Mouse (Mus musculus) forebrain, embryonic 12.5 days (tissue): ENCODE data around the gene Olfr893. TPM values are rescaled to one million over a fixed set of nuclear protein-coding genes. Genes with fewer than 3 reads are reported as not detected.
"Not testable (repeated sequence)": the region's sequence is repeated elsewhere in the genome, so short reads cannot be mapped to it uniquely, and the experiment has no call there.

ENCODE experiments used
- ATAC-seq: fragments of 200-750 bp; cut with Nextera tagmentation; 2 replicates; pipeline ENCODE4 v1.8.0; 2017; ENCODE audit warnings: moderate TSS enrichment; ENCODE audit not compliant: low FRiP score
- H3K27ac ChIP-seq: fragments of 300-500 bp; sonication (generic); 2 replicates; pipeline ENCODE4 v1.5.1; 2016; ENCODE audit warnings: mild to moderate bottlenecking
- H3K27me3 ChIP-seq: fragments of 300-500 bp; sonication (generic); 2 replicates; pipeline ENCODE4 v1.6.1; 2016; ENCODE audit warnings: mild to moderate bottlenecking
- H3K36me3 ChIP-seq: fragments of 300-500 bp; sonication (generic); replicated peaks from 2 replicates; pipeline ENCODE4 v1.6.1; 2016; ENCODE audit warnings: mild to moderate bottlenecking
- H3K4me1 ChIP-seq: fragments of 300-500 bp; sonication (generic); 2 replicates; pipeline ENCODE4 v1.6.1; 2016
- H3K4me2 ChIP-seq: fragments of 300-500 bp; sonication (generic); 2 replicates; pipeline ENCODE4 v1.6.1; 2016; ENCODE audit warnings: mild to moderate bottlenecking, moderate library complexity
- H3K4me3 ChIP-seq: fragments of 300-500 bp; sonication (generic); replicated peaks from 2 replicates; pipeline ENCODE4 v1.5.1; 2016; ENCODE audit warnings: mild to moderate bottlenecking
- H3K9ac ChIP-seq: fragments of 300-500 bp; sonication (generic); 2 replicates; pipeline ENCODE4 v1.6.1; 2016; ENCODE audit warnings: mild to moderate bottlenecking
- H3K9me3 ChIP-seq: fragments of 300-500 bp; sonication (generic); 2 replicates; pipeline ENCODE4 v1.6.1; 2016
- WGBS: fragments of 180-500 bp; shearing (Covaris S2); methylation state at CpG from one replicate; pipeline ENCODE4 v1.1.7; 2016; 5-methylcytosine and 5-hydroxymethylcytosine counted together
- polyA plus RNA-seq: library from polyadenylated mRNA; unstranded; fragments of >200 nt; fragmentation: Nextera tagmentation; extraction: Ambion mirVana; gene quantifications from 2 replicates; pipeline ENCODE4 v1.2.1, GENCODE M21; 2016

The Olfr893 gene
- polyA plus RNA-seq: not detected in 2 replicates

GRCm38 (mm10) chr9:38208065-38208464 lies at the start of gene Olfr893:
Gene Olfr893 (plus strand): TSS chr9:38208365.
- Histone ChIP-seq H3K9ac (no peak within 1 kb of the TSS), H3K27ac (no peak within 1 kb of the TSS), H3K27me3 (no peaks in the 10 kb centered on the region), H3K4me3 (no peak within 1 kb of the TSS), H3K9me3 (no peaks in the 10 kb centered on the region), H3K4me1 (no peaks in the 10 kb centered on the region), H3K4me2 (no peak within 1 kb of the TSS), H3K36me3 (no peaks in the 10 kb centered on the region)
- 87% methylated on average over 3 of the region's 3 CpGs for WGBS
- ATAC-seq: no peak

DNA sequence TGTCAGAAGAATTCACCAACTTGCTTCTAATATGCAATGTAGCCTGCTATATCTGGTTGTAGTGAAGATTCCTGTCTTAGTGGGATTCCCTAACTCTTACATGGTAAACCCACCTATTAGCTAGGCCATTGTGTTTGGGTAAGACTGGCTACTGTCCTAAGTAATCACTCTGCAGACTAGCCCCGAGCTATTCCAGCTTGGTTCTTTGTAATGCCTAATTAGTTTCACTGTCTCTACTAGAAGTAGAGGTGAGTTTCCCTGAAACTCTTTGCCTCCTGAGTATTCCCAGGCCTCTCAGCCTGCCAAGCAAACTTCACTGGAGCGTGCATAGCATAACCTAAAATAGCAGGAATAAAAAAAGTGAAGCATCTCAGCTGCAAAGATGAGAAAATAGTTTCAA lies 39.8 kb upstream of the Olfr893 start:
- not testable (repeated sequence) for H3K27ac ChIP-seq, H3K27me3 ChIP-seq, H3K4me1 ChIP-seq, ATAC-seq, H3K9ac ChIP-seq, H3K36me3 ChIP-seq, H3K4me2 ChIP-seq, H3K9me3 ChIP-seq, H3K4me3 ChIP-seq
- 56% methylated on average over 2 of the region's 2 CpGs for WGBS

- 81% methylated on average over 1 of the region's 1 CpGs for WGBS
- Histone ChIP-seq H3K4me2 (no peak within 1 kb of the TSS), H3K9me3 (no peaks in the 10 kb centered on the region), H3K9ac (no peak within 1 kb of the TSS), H3K4me1 (no peaks in the 10 kb centered on the region), H3K27ac (no peak within 1 kb of the TSS), H3K36me3 (no peaks in the 10 kb centered on the region), H3K4me3 (no peak within 1 kb of the TSS), H3K27me3 (no peaks in the 10 kb centered on the region)
- ATAC-seq: no peak
Measured at GRCm38 (mm10) chr9:38180721-38181120, 27.4 kb upstream of the Olfr893 start, which contains the start of gene Olfr891. Gene Olfr891 (minus strand): TSS chr9:38180821.

- H3K4me3 ChIP-seq: no peak within 1 kb of the TSS
- H3K9me3 ChIP-seq: no peaks in the 10 kb centered on the region
- no peak within 1 kb of the TSS for H3K4me2 ChIP-seq
- ATAC-seq: no peak
- H3K36me3 ChIP-seq: no peaks in the 10 kb centered on the region
- H3K4me1 ChIP-seq: no peaks in the 10 kb centered on the region
- H3K27ac ChIP-seq: no peak within 1 kb of the TSS
- no peak within 1 kb of the TSS for H3K9ac ChIP-seq
- no peaks in the 10 kb centered on the region for H3K27me3 ChIP-seq
Measured at GRCm38 (mm10) chr9:38217755-38218154, 9.6 kb downstream of the Olfr893 start, which contains the start of gene Olfr894. Gene Olfr894 (plus strand): TSS chr9:38218055.

DNA sequence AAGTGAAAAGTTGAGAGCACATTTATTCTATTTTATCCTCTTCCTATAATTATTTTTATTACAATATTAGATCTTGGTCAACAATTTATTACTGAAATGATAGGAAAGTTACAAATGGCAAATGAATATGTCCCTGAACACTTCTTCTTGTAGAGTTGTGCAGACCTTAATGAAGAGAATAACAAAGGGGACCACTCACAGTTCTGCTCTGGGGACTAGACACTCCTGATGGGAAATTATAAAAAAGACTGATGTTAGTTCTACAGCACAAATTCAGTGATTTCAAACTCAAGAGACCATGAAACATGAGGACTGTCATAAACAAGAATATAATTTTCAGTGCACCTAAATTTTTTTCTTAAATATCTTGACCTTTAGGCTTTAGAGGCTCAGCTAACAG lies 44.3 kb downstream of the Olfr893 start, which contains the start of gene Olfr143:
Gene Olfr143 (plus strand): TSS at position 301 of the 400 bp plus-strand sequence.
- Histone ChIP-seq H3K27ac (no peak within 1 kb of the TSS), H3K27me3 (no peaks in the 10 kb centered on the region), H3K36me3 (no peaks in the 10 kb centered on the region), H3K4me1 (no peaks in the 10 kb centered on the region), H3K9me3 (no peaks in the 10 kb centered on the region), H3K9ac (no peak within 1 kb of the TSS), H3K4me2 (no peak within 1 kb of the TSS), H3K4me3 (no peak within 1 kb of the TSS)
- no peak for ATAC-seq

Other genes starting within 250 kb of the Olfr893 start
- not detected in 2 replicates for gene Olfr881, start 216.5 kb upstream of the Olfr893 start, polyA plus RNA-seq
- not detected in 2 replicates for gene Olfr883, start 182.6 kb upstream of the Olfr893 start, polyA plus RNA-seq
- not detected in 2 replicates for gene Olfr884, start 161.8 kb upstream of the Olfr893 start, polyA plus RNA-seq
- not detected in 2 replicates for gene Olfr885, start 147.0 kb upstream of the Olfr893 start, polyA plus RNA-seq
- not detected in 2 replicates for gene Olfr887, start 124.3 kb upstream of the Olfr893 start, polyA plus RNA-seq
- gene Olfr888, start 100.2 kb upstream of the Olfr893 start, polyA plus RNA-seq: not detected in 2 replicates
- 0.08 and 0.09 TPM in 2 replicates for gene Olfr889, start 93.2 kb upstream of the Olfr893 start, polyA plus RNA-seq
- not detected in 2 replicates for gene Olfr890, start 65.8 kb upstream of the Olfr893 start, polyA plus RNA-seq
- gene Olfr891, start 27.5 kb upstream of the Olfr893 start, polyA plus RNA-seq: not detected in 2 replicates
- gene Olfr894, start 9.7 kb downstream of the Olfr893 start, polyA plus RNA-seq: not detected in 2 replicates
- not detected in 2 replicates for gene Olfr143, start 44.4 kb downstream of the Olfr893 start, polyA plus RNA-seq
- not detected in 2 replicates for gene Olfr895, start 59.5 kb downstream of the Olfr893 start, polyA plus RNA-seq
- not detected in 2 replicates for gene Olfr896-ps1, start 82.7 kb downstream of the Olfr893 start, polyA plus RNA-seq
- not detected in 2 replicates for gene Olfr25, start 120.7 kb downstream of the Olfr893 start, polyA plus RNA-seq
- gene Olfr898, start 140.0 kb downstream of the Olfr893 start, polyA plus RNA-seq: not detected in 2 replicates
- gene Olfr250, start 158.5 kb downstream of the Olfr893 start, polyA plus RNA-seq: not detected in 2 replicates
- not detected in 2 replicates for gene Olfr251, start 168.7 kb downstream of the Olfr893 start, polyA plus RNA-seq
- gene Olfr147, start 193.3 kb downstream of the Olfr893 start, polyA plus RNA-seq: not detected in 2 replicates
- gene Olfr901, start 221.1 kb downstream of the Olfr893 start, polyA plus RNA-seq: not detected in 2 replicates
- not detected in 2 replicates for gene Olfr902, start 239.3 kb downstream of the Olfr893 start, polyA plus RNA-seq